Mouse (Mus musculus) embryonic facial prominence, embryonic 12.5 days (tissue): Measurements from ENCODE around the gene Secisbp2. TPM values are rescaled to one million over a fixed set of nuclear protein-coding genes. Genes with fewer than 3 reads are reported as not detected.
"Not testable (repeated sequence)": the region's sequence is repeated elsewhere in the genome, so short reads cannot be mapped to it uniquely, and the experiment has no call there.

Experiments used
- ATAC-seq: fragments of 200-750 bp; cut with Nextera tagmentation; 2 replicates; pipeline ENCODE4 v1.8.0; 2017; ENCODE audit not compliant: insufficient number of reproducible peaks, insufficient read depth, low FRiP score, low TSS enrichment
- H3K27ac ChIP-seq: fragments of 300-500 bp; sonication (generic); 2 replicates; pipeline ENCODE4 v1.5.1; 2016; ENCODE audit warnings: mild to moderate bottlenecking
- H3K27me3 ChIP-seq: fragments of 300-500 bp; sonication (generic); 2 replicates; pipeline ENCODE4 v1.6.1; 2016; ENCODE audit warnings: mild to moderate bottlenecking, moderate library complexity
- H3K36me3 ChIP-seq: fragments of 300-500 bp; sonication (generic); 2 replicates; pipeline ENCODE4 v1.6.1; 2016; ENCODE audit warnings: mild to moderate bottlenecking
- H3K4me1 ChIP-seq: fragments of 300-500 bp; sonication (generic); 2 replicates; pipeline ENCODE4 v1.6.1; 2016
- H3K4me2 ChIP-seq: fragments of 300-500 bp; sonication (generic); replicated peaks from 2 replicates; pipeline ENCODE4 v1.6.1; 2016; ENCODE audit warnings: mild to moderate bottlenecking, moderate library complexity
- H3K4me3 ChIP-seq: fragments of 300-500 bp; sonication (generic); 2 replicates; pipeline ENCODE4 v1.5.1; 2016; ENCODE audit warnings: mild to moderate bottlenecking
- H3K9ac ChIP-seq: fragments of 300-500 bp; sonication (generic); 2 replicates; pipeline ENCODE4 v1.6.1; 2016; ENCODE audit warnings: mild to moderate bottlenecking, moderate library complexity
- H3K9me3 ChIP-seq: fragments of 300-500 bp; sonication (generic); 2 replicates; pipeline ENCODE4 v1.6.1; 2016; ENCODE audit warnings: mild to moderate bottlenecking, moderate library complexity
- WGBS: fragments of 180-500 bp; shearing (Covaris S2); methylation state at CpG from one replicate; pipeline ENCODE4 v1.1.7; 2016; 5-methylcytosine and 5-hydroxymethylcytosine counted together
- polyA plus RNA-seq: library from polyadenylated mRNA; unstranded; fragments of >200 nt; fragmentation: Nextera tagmentation; extraction: Ambion mirVana; gene quantifications from 2 replicates; pipeline ENCODE4 v1.2.1, GENCODE M21; 2016

Gene Secisbp2
- polyA plus RNA-seq, 1 experiment from 2014 or later: 25.2 TPM

GRCm38 (mm10) chr13:51622626-51623025, 28.9 kb upstream of the Secisbp2 start:
- Histone ChIP-seq H3K36me3 (no peaks in the 10 kb centered on the region), H3K9me3 (no peaks in the 10 kb centered on the region), H3K27me3 (no peaks in the 10 kb centered on the region), H3K27ac (no peak overlapping the region), H3K9ac (no peak overlapping the region), H3K4me1 (no peaks in the 10 kb centered on the region), H3K4me2 (no peak overlapping the region), H3K4me3 (no peak overlapping the region)
- no peak for ATAC-seq
- 82% methylated on average over 5 of the region's 5 CpGs for WGBS

- ATAC-seq: no peak
These were observed 27.8 kb upstream of the Secisbp2 start for GRCm38 (mm10) chr13:51623678-51624077.

GRCm38 (mm10) chr13:51628273-51628848, 23.1 kb upstream of the Secisbp2 start:
- Histone ChIP-seq H3K9me3 (no peaks in the 10 kb centered on the region), H3K27ac (no peak overlapping the region), H3K4me2 (no peak overlapping the region), H3K4me1 (no peaks in the 10 kb centered on the region), H3K4me3 (no peak overlapping the region), H3K36me3 (no peaks in the 10 kb centered on the region), H3K9ac (no peak overlapping the region), H3K27me3 (no peaks in the 10 kb centered on the region)
- no peak for ATAC-seq
- 80% methylated on average over 6 of the region's 6 CpGs for WGBS

More at GRCm38 (mm10) chr13:51623678-51624077, 27.8 kb upstream of the Secisbp2 start:
- 77% methylated on average over 2 of the region's 2 CpGs for WGBS
- no peaks in the 10 kb centered on the region for H3K36me3 ChIP-seq
- no peak overlapping the region for H3K9ac ChIP-seq
- no peaks in the 10 kb centered on the region for H3K27me3 ChIP-seq
- H3K27ac ChIP-seq: no peak overlapping the region
- no peak overlapping the region for H3K4me2 ChIP-seq
- H3K4me1 ChIP-seq: no peaks in the 10 kb centered on the region
- no peaks in the 10 kb centered on the region for H3K9me3 ChIP-seq
- H3K4me3 ChIP-seq: no peak overlapping the region

DNA sequence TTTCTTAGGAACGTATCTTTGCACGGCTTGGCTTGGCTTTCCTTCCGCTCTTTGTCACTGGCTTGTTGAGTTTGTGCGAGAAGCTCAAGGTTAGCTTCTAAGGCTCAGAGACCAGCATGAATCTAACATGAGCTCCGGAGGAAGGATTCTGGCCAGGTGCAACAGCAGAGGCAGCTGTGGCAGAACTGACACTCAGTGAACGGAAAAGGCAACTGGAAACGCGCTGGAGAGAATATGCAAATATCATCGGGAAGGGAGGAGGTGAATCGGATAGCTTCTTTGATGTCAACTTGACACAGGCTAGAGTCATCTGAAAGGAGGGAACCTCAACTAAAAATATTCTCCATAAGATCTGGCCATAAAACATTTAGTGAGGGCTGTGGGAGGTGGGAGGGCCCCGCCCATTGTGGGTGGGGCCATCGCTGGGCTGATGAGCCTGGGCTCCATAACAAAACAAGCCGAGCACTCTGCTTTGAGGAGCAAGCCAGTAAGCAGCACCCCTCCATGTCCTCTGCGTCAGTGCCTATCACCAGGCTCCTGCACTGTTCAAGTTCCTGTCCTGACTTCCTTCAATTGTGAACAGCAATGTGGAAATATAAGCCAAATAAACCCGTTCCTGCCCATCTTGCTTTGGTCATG, 20.0 kb upstream of the Secisbp2 start:
- 81% methylated on average over 15 of the region's 15 CpGs for WGBS
- no peaks in the 10 kb centered on the region for H3K4me1 ChIP-seq
- no peak overlapping the region for H3K9ac ChIP-seq
- H3K27ac ChIP-seq: no peak overlapping the region
- H3K9me3 ChIP-seq: no peaks in the 10 kb centered on the region
- H3K36me3 ChIP-seq: no peaks in the 10 kb centered on the region
- no peak overlapping the region for H3K4me3 ChIP-seq
- H3K4me2 ChIP-seq: no peak overlapping the region
- no peak for ATAC-seq
- no peaks in the 10 kb centered on the region for H3K27me3 ChIP-seq

GRCm38 (mm10) chr13:51632560-51633218, 18.8 kb upstream of the Secisbp2 start:
- Histone ChIP-seq H3K27me3 (no peaks in the 10 kb centered on the region), H3K36me3 (no peaks in the 10 kb centered on the region), H3K27ac (no peak overlapping the region), H3K9ac (no peak overlapping the region), H3K9me3 (no peaks in the 10 kb centered on the region), H3K4me1 (no peaks in the 10 kb centered on the region), H3K4me2 (no peak overlapping the region), H3K4me3 (no peak overlapping the region)
- WGBS: 87% methylated on average over 5 of the region's 5 CpGs
- ATAC-seq: no peak

GRCm38 (mm10) chr13:51635384-51635783, 16.1 kb upstream of the Secisbp2 start:
- not testable (repeated sequence) for H3K9ac ChIP-seq, ATAC-seq, H3K36me3 ChIP-seq, H3K4me2 ChIP-seq, H3K4me3 ChIP-seq, H3K9me3 ChIP-seq, H3K4me1 ChIP-seq, H3K27me3 ChIP-seq, H3K27ac ChIP-seq
- WGBS: 68% methylated on average over 4 of the region's 9 CpGs

GRCm38 (mm10) chr13:51638958-51639357, 12.5 kb upstream of the Secisbp2 start:
- Histone ChIP-seq H3K9ac (no peak overlapping the region), H3K4me2 (no peak overlapping the region), H3K9me3 (no peaks in the 10 kb centered on the region), H3K4me1 (no peaks in the 10 kb centered on the region), H3K36me3 (no peaks in the 10 kb centered on the region), H3K27me3 (no peaks in the 10 kb centered on the region), H3K27ac (no peak overlapping the region), H3K4me3 (no peak overlapping the region)
- ATAC-seq: no peak
- 90% methylated on average over 4 of the region's 4 CpGs for WGBS

GRCm38 (mm10) chr13:51641424-51641823, 10.1 kb upstream of the Secisbp2 start:
- H3K27ac ChIP-seq: no peak overlapping the region
- H3K4me3 ChIP-seq: no peak overlapping the region
- H3K9me3 ChIP-seq: no peaks in the 10 kb centered on the region
- no peak overlapping the region for H3K9ac ChIP-seq
- no peaks in the 10 kb centered on the region for H3K27me3 ChIP-seq
- no peaks in the 10 kb centered on the region for H3K36me3 ChIP-seq
- no peaks in the 10 kb centered on the region for H3K4me1 ChIP-seq
- no peak for ATAC-seq
- H3K4me2 ChIP-seq: no peak overlapping the region
- WGBS: 83% methylated on average over 3 of the region's 3 CpGs

- H3K27ac ChIP-seq: no peak overlapping the region
- no peak overlapping the region for H3K4me2 ChIP-seq
- H3K36me3 ChIP-seq: no peaks in the 10 kb centered on the region
- H3K4me3 ChIP-seq: no peak overlapping the region
- H3K9me3 ChIP-seq: no peaks in the 10 kb centered on the region
- 23% methylated on average over 11 of the region's 11 CpGs for WGBS
- ATAC-seq: no peak
- no peak overlapping the region for H3K9ac ChIP-seq
- no peaks in the 10 kb centered on the region for H3K27me3 ChIP-seq
- peaks cover 8% of the 10 kb centered on the region for H3K4me1 ChIP-seq
These were observed 9.2 kb upstream of the Secisbp2 start for GRCm38 (mm10) chr13:51642171-51642778.

- Histone ChIP-seq H3K27me3 (no peaks in the 10 kb centered on the region), H3K9ac (0 out of 2 replicates have a peak overlapping the region, but pooled peaks have one; percentile 16), H3K36me3 (no peaks in the 10 kb centered on the region), H3K9me3 (no peaks in the 10 kb centered on the region), H3K4me3 (peak overlapping the region; percentile 89), H3K4me2 (peak overlapping the region; percentile 50), H3K27ac (peak overlapping the region; percentile 56; the same call in 1 of the 2 replicates), H3K4me1 (peaks cover 21% of the 10 kb centered on the region)
- no peak for ATAC-seq
- 46% methylated on average over 20 of the region's 20 CpGs for WGBS
These were observed 7.3 kb upstream of the Secisbp2 start for GRCm38 (mm10) chr13:51643924-51644828.
